Mouse (Mus musculus): ENCODE results near the gene Sgsm1.

- TF ChIP-seq ZC3H11A (IDR thresholded peaks at IDR 0.05; ENCODE audit: borderline replicate concordance, low read depth, low read length) (no peak), MAFK (IDR thresholded peaks at IDR 0.05; ENCODE audit: insufficient read depth, low read depth, low read length) (no peak)
Observed at GRCm38 (mm10) chr5:113249263-113249930, 61.2 kb downstream of the Sgsm1 start.

Measured in ES-E14 (cell line).